Comparison of ENCODE assay signal across 8 mouse cellular contexts in the genomic region with DNA sequence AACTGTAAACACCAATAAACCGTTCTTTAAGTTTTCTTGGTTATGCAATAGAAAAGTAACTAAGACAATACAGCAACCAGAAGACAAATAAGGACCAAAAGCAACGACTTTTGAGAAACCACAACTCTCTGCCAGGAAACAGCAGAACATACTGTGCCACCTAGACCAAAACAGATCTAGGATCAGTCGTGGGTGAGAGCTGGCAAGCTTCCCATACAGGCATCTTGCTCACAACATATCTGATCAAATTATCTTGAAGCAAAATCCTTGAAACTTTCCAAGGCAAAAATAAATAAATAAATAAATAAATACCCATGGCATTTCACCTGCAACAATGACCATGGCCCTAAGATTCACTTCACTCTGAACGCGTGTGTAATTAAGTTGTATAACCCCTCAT.
"Had no signal": no experiment of that assay in that cellular context is flagged by ENCODE, and none has a peak within 500 bp of the region (broad histone marks: within the 10 kb centered on the region; RNA-seq: fewer than 3 reads in every experiment).

No protein-coding gene starts in this region.

- DNase-seq: kidney, adult 18-20 months; kidney, adult 9 months; kidney, postnatal 14 days; kidney, postnatal 4 days; left cerebral cortex, postnatal 4 days; liver, postnatal 0 days; lung, embryonic 14.5 days; thymus, postnatal 25 days had no signal
